Mouse (Mus musculus) ES-E14 (cell line): ENCODE results near the gene Olfr568.

Experiments used
- CHD2 ChIP-seq: IDR thresholded peaks from 2 replicates; pipeline ENCODE4 v1.6.1; 2014; ENCODE audit warnings: mild to moderate bottlenecking, low read depth, low read length, inconsistent platforms
- HCFC1 ChIP-seq: IDR thresholded peaks from 2 replicates; pipeline ENCODE4 v1.6.1; 2012; ENCODE audit warnings: low read length, inconsistent platforms, borderline replicate concordance; ENCODE audit not compliant: insufficient read depth
- MAFK ChIP-seq: IDR thresholded peaks from 2 replicates; pipeline ENCODE4 v1.6.1; 2014; ENCODE audit warnings: mild to moderate bottlenecking, low read depth, low read length, inconsistent platforms; ENCODE audit not compliant: insufficient read depth
- ZC3H11A ChIP-seq: IDR thresholded peaks from 2 replicates; pipeline ENCODE4 v1.6.1; 2012; ENCODE audit warnings: low read depth, mild to moderate bottlenecking, inconsistent platforms, low read length, borderline replicate concordance
- ZNF384 ChIP-seq: IDR thresholded peaks from 2 replicates; pipeline ENCODE4 v1.6.1; 2012; ENCODE audit warnings: low read depth, low read length, inconsistent platforms

GRCm38 (mm10) chr7:102890782-102891181 is 13.9 kb downstream of the Olfr568 start, which contains the start of gene Olfr569:
- TF ChIP-seq MAFK (no peak), ZNF384 (no peak), ZC3H11A (no peak), HCFC1 (no peak), CHD2 (no peak)
